Comparison of ENCODE assay signal across 16 mouse cellular contexts in the genomic region with DNA sequence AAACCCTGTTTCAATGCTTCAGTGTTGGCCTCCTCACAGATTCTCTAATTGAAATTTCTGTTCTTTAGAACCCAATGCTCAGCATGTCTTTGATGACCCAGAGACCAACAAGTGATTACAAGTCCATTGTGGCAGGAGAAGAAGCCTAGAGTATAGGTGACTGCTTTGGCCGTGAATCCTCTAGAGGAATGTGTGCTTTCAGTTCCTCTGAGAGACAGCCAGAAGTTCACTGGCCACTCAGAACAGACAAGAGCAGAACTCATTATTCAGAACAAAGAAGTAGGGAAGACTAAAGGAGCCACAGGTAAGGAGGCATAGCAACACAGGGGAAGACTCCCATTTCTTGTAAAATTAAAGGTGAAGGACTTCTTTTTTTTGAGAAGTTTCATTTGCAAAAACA.
"Had no signal": no experiment of that assay in that cellular context is flagged by ENCODE, and none has a peak within 500 bp of the region (broad histone marks: within the 10 kb centered on the region; RNA-seq: fewer than 3 reads in every experiment).

No protein-coding gene starts in this region.

- H3K27me3 ChIP-seq: neural tube, embryonic 13.5 days; neural tube, embryonic 15.5 days; stomach, embryonic 15.5 days had no signal

- H3K4me1 ChIP-seq: neural tube, embryonic 13.5 days; neural tube, embryonic 15.5 days; stomach, embryonic 15.5 days had no signal

- H3K36me3 ChIP-seq: neural tube, embryonic 13.5 days; neural tube, embryonic 15.5 days; stomach, embryonic 15.5 days had no signal

- H3K4me3 ChIP-seq: neural tube, embryonic 13.5 days; neural tube, embryonic 15.5 days; stomach, embryonic 15.5 days had no signal

- H3K4me2 ChIP-seq: neural tube, embryonic 13.5 days; neural tube, embryonic 15.5 days; stomach, embryonic 15.5 days had no signal

- H3K9ac ChIP-seq: neural tube, embryonic 13.5 days; neural tube, embryonic 15.5 days; stomach, embryonic 15.5 days had no signal

- H3K27ac ChIP-seq: neural tube, embryonic 13.5 days; neural tube, embryonic 15.5 days; stomach, embryonic 15.5 days; stomach, postnatal 0 days had no signal

- DNase-seq: retina, postnatal 1 day; right cerebral cortex, adult 18-20 months; right cerebral cortex, postnatal 14 days; right cerebral cortex, postnatal 25 days; right cerebral cortex, postnatal 4 days; spleen, adult 18-20 months; thymus, adult 18-20 months; thymus, adult 2 months; thymus, postnatal 14 days; thymus, postnatal 25 days; thymus, postnatal 36 days; thymus, postnatal 4 days had no signal

- H3K9me3 ChIP-seq: neural tube, embryonic 13.5 days; neural tube, embryonic 15.5 days; stomach, embryonic 15.5 days had no signal
